In the genomic region with DNA sequence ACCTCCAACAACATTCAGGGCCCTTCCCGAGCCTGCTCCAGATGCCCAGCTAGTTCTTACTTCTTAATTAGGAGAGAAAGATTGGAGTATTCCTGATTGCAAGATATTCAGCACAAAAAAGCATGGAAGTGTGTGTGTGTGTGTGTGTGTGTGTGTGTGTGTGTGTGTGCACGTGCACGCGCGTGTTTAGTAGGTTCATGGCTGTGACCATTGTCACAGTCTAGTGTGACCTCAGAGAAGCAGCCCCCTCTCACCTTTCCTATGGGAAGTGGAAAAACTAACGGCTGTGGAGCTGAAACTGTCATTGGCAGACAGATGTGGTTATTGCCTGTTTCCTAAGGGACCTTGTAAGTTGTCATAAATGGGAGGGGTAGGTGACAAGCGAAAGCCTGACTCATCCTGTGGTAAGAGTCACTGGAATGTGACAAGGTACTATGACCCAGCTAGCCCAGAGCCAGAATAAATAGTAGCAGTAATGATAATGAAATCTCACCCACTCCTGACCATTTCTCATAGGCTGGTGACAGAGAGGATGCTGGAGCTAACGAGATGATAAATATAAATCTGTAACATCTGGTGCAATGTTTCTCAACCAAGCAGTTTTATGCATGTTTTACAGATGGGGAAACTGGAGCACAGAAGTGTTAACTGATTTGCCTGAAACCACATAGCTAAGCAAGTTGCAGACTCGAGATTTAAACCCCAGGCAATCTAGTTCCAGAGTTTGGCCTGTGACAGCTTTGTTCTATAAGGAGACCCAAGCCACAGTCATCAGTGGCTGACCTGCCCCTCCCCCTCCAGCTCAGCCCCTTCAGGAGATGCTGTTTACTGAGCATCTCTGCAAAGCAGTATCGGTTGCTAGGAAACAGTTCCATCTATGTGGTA, we compare ENCODE assay signal across 11 mouse cellular contexts. TPM values are rescaled to one million over a fixed set of nuclear protein-coding genes. Genes with fewer than 3 reads are reported as not detected.
DNase-seq lines count a peak whose midpoint lies in the region; ATAC-seq lines count a peak whose summit lies in the region.
"Had no signal": no experiment of that assay in that cellular context is flagged by ENCODE, and none has a peak within 500 bp of the region (broad histone marks: within the 10 kb centered on the region; RNA-seq: fewer than 3 reads in every experiment).

No protein-coding gene starts in this region.

- no peaks in the 10 kb centered on the region for H3K36me3 ChIP-seq in hindbrain, embryonic 15.5 days
- H3K36me3 ChIP-seq: limb, embryonic 15.5 days had no signal

- peaks cover 26% of the 10 kb centered on the region for H3K4me1 ChIP-seq in hindbrain, embryonic 15.5 days (replicated peaks)
- H3K4me1 ChIP-seq: megakaryocyte, embryonic 14.5 days had no signal

- no peak overlapping the region for H3K4me2 ChIP-seq in hindbrain, embryonic 15.5 days
- H3K4me2 ChIP-seq: limb, embryonic 15.5 days had no signal

- no peaks in the 10 kb centered on the region for H3K9me3 ChIP-seq in hindbrain, embryonic 15.5 days
- H3K9me3 ChIP-seq: limb, embryonic 15.5 days; megakaryocyte, embryonic 14.5 days had no signal

- H3K27ac ChIP-seq in hindbrain, embryonic 15.5 days (replicated peaks), result peak overlapping the region; percentile 55
- H3K27ac ChIP-seq: limb, embryonic 15.5 days had no signal

- DNase-seq in adrenal gland, adult 2 months, result peak; percentile 70
- DNase-seq in adrenal gland, postnatal 4 days (ENCODE audit: low spot score in 2 of 2), result no peak
- peak; percentile 36 to 55 for DNase-seq in left cerebral cortex, postnatal 25 days (ENCODE audit: low spot score in 2 of 2)
- DNase-seq in left cerebral cortex, adult 8-10 months (ENCODE audit: low spot score in 2 of 2), result no peak
- peak; percentile 30 for DNase-seq in retina, embryonic 14.5 days (ENCODE audit: low spot score)
- DNase-seq in thymus, postnatal 4 days, result no peak
- DNase-seq in lung, postnatal 10 days, result no peak
- DNase-seq: cerebellum, adult 11-12 months had no signal

- H3K27me3 ChIP-seq in hindbrain, embryonic 15.5 days, result no peaks in the 10 kb centered on the region
- H3K27me3 ChIP-seq: limb, embryonic 15.5 days; megakaryocyte, embryonic 14.5 days had no signal

- intact Hi-C loops in left cerebral cortex, postnatal 25 days (cut with DNase I), result no loop called here

- H3K9ac ChIP-seq in hindbrain, embryonic 15.5 days, result no peak overlapping the region
- H3K9ac ChIP-seq: limb, embryonic 15.5 days had no signal

- WGBS in hindbrain, embryonic 15.5 days, result 61% methylated on average over 10 of the region's 10 CpGs

- H3K4me3 ChIP-seq in hindbrain, embryonic 15.5 days, result no peak overlapping the region
- H3K4me3 ChIP-seq: limb, embryonic 15.5 days; megakaryocyte, embryonic 14.5 days had no signal

- peak; percentile 90 for ATAC-seq in hindbrain, embryonic 15.5 days (ENCODE audit: low FRiP score, low read depth)

RNA-seq across cellular contexts. Expression of gene Limch1, which starts 11.4 kb away (rescaled TPM):
- total RNA-seq in adrenal gland, adult 2 months (2021), result 10 to 100 TPM; 69.3 to 93.7 TPM
- polyA plus RNA-seq in adrenal gland, adult 2 months (2012; rRNA removed), result 9.8 and 10.1 TPM in 2 replicates
- 100 to 1,000 TPM; 150 to 161 TPM for total RNA-seq in adrenal gland, postnatal 4 days (2021)
- 100 to 1,000 TPM in 1 of 2 experiments, 10 to 100 TPM in 1; 99.5 to 124 TPM for total RNA-seq in left cerebral cortex, postnatal 25 days (2021)
- 100 to 1,000 TPM; 110 to 123 (median 118) TPM for total RNA-seq in left cerebral cortex, adult 8-10 months (2022)
- polyA plus RNA-seq in hindbrain, embryonic 15.5 days (2015; fragmentation: Nextera tagmentation; extraction: Ambion mirVana), result 49.3 and 50.7 TPM in 2 replicates

Comparison
In these comparisons a context has a peak if more than half of its experiments do, and no peak if none do; other contexts are left out.
1. DNase-seq: peak in adrenal gland, adult 2 months (single experiment), left cerebral cortex, postnatal 25 days (2 of 2) and retina, embryonic 14.5 days (single experiment); none in adrenal gland, postnatal 4 days (0 of 2), left cerebral cortex, adult 8-10 months (0 of 2), thymus, postnatal 4 days (single experiment) and lung, postnatal 10 days (single experiment).